Mouse (Mus musculus) heart, embryonic 11.5 days (tissue): ENCODE measurements around the gene 3110009E18Rik. TPM values are rescaled to one million over a fixed set of nuclear protein-coding genes. Genes with fewer than 3 reads are reported as not detected.

Source experiments
- ATAC-seq: fragments of 200-750 bp; cut with Nextera tagmentation; replicated peaks from 2 replicates; pipeline ENCODE4 v1.8.0; 2017; ENCODE audit warnings: moderate library complexity; ENCODE audit not compliant: insufficient number of reproducible peaks, low FRiP score, low TSS enrichment
- H3K27ac ChIP-seq: fragments of 300-500 bp; sonication (generic); 2 replicates; pipeline ENCODE4 v1.5.1; 2014; ENCODE audit warnings: mild to moderate bottlenecking, low read depth, low read length
- H3K27me3 ChIP-seq: fragments of 300-500 bp; sonication (generic); 2 replicates; pipeline ENCODE4 v1.6.1; 2014; ENCODE audit warnings: mild to moderate bottlenecking, low read length, mixed read lengths; ENCODE audit not compliant: control insufficient read depth, insufficient read depth
- H3K36me3 ChIP-seq: fragments of 300-500 bp; sonication (generic); 2 replicates; pipeline ENCODE4 v1.6.1; 2014; ENCODE audit warnings: mild to moderate bottlenecking, low read length, moderate library complexity, mixed read lengths; ENCODE audit not compliant: control insufficient read depth, insufficient read depth
- H3K4me1 ChIP-seq: fragments of 300-500 bp; sonication (generic); 2 replicates; pipeline ENCODE4 v1.6.1; 2014; ENCODE audit warnings: low read length; ENCODE audit not compliant: control insufficient read depth, insufficient read depth
- H3K4me2 ChIP-seq: fragments of 300-500 bp; sonication (generic); 2 replicates; pipeline ENCODE4 v1.6.1; 2014; ENCODE audit warnings: mild to moderate bottlenecking, moderate library complexity
- H3K4me3 ChIP-seq: fragments of 300-500 bp; sonication (generic); 2 replicates; pipeline ENCODE4 v1.5.1; 2014; ENCODE audit warnings: low read depth, low read length
- H3K9ac ChIP-seq: fragments of 300-500 bp; sonication (generic); 2 replicates; pipeline ENCODE4 v1.6.1; 2014; ENCODE audit warnings: mild to moderate bottlenecking, low read depth, low read length, moderate library complexity
- H3K9me3 ChIP-seq: fragments of 300-500 bp; sonication (generic); replicated peaks from 2 replicates; pipeline ENCODE4 v1.6.1; 2016; ENCODE audit warnings: low read length; ENCODE audit not compliant: control insufficient read depth
- whole genome bisulfite sequencing: fragments of 180-500 bp; shearing (Covaris S2); extraction: QIAGEN DNeasy Blood & Tissue Kit; methylation state at CpG from one replicate; pipeline ENCODE4 v1.1.7; 2014; ENCODE audit not compliant: insufficient replicate concordance; 5-methylcytosine and 5-hydroxymethylcytosine counted together
- polyA plus RNA-seq: library from polyadenylated mRNA; unstranded; fragments of >200 nt; fragmentation: Nextera tagmentation; extraction: Ambion mirVana; gene quantifications from 2 replicates; pipeline ENCODE4 v1.2.1, GENCODE M21; 2014

3110009E18Rik gene
- polyA plus RNA-seq, 1 experiment from 2014 or later, result 13.1 TPM

GRCm38 (mm10) chr1:120115671-120116081 lies 5.3 kb upstream of the 3110009E18Rik start:
- Histone ChIP-seq H3K36me3 (peaks cover 31% of the 10 kb centered on the region), H3K9me3 (no peaks in the 10 kb centered on the region), H3K4me2 (no peak overlapping the region), H3K27me3 (no peaks in the 10 kb centered on the region), H3K4me3 (no peak overlapping the region), H3K27ac (peak overlapping the region; percentile 60), H3K4me1 (peaks cover 21% of the 10 kb centered on the region), H3K9ac (no peak overlapping the region)
- no peak for ATAC-seq
- WGBS, result 76% methylated on average over 9 of the region's 9 CpGs

- Histone ChIP-seq H3K27ac (peak overlapping the region; percentile 60), H3K27me3 (no peaks in the 10 kb centered on the region), H3K4me3 (no peak overlapping the region), H3K4me2 (no peak overlapping the region), H3K9me3 (no peaks in the 10 kb centered on the region), H3K9ac (no peak overlapping the region), H3K36me3 (peaks cover 31% of the 10 kb centered on the region), H3K4me1 (peaks cover 21% of the 10 kb centered on the region)
- 68% methylated on average over 11 of the region's 11 CpGs for WGBS
- ATAC-seq, result no peak
Measured at GRCm38 (mm10) chr1:120116106-120116505, 4.9 kb upstream of the 3110009E18Rik start.

- WGBS, result 81% methylated on average over 2 of the region's 2 CpGs
- Histone ChIP-seq H3K27ac (no peak overlapping the region), H3K4me1 (peaks cover 21% of the 10 kb centered on the region), H3K4me3 (no peak overlapping the region), H3K9ac (no peak overlapping the region), H3K36me3 (peaks cover 22% of the 10 kb centered on the region), H3K9me3 (no peaks in the 10 kb centered on the region), H3K4me2 (no peak overlapping the region; the same call in 1 of the 2 replicates), H3K27me3 (no peaks in the 10 kb centered on the region)
- no peak for ATAC-seq
Measured at GRCm38 (mm10) chr1:120118854-120119253, 2.1 kb upstream of the 3110009E18Rik start.

GRCm38 (mm10) chr1:120119389-120119788 lies 1.6 kb upstream of the 3110009E18Rik start:
- peak overlapping the region; percentile 83 for H3K4me2 ChIP-seq
- peak overlapping the region; percentile 81 for H3K9ac ChIP-seq
- H3K4me1 ChIP-seq, result peaks cover 21% of the 10 kb centered on the region
- no peak overlapping the region; the same call in 1 of the 2 replicates for H3K4me3 ChIP-seq
- no peaks in the 10 kb centered on the region for H3K9me3 ChIP-seq
- peaks cover 18% of the 10 kb centered on the region for H3K36me3 ChIP-seq
- ATAC-seq, result no peak
- H3K27ac ChIP-seq, result no peak overlapping the region
- no peaks in the 10 kb centered on the region for H3K27me3 ChIP-seq
- WGBS, result 74% methylated on average over 4 of the region's 4 CpGs

GRCm38 (mm10) chr1:120120141-120120968 lies 632 bp upstream of the 3110009E18Rik start:
- Histone ChIP-seq H3K4me2 (peak overlapping the region; percentile 83), H3K27me3 (no peaks in the 10 kb centered on the region), H3K9ac (peak overlapping the region; percentile 81), H3K4me1 (peaks cover 21% of the 10 kb centered on the region), H3K36me3 (peaks cover 9% of the 10 kb centered on the region), H3K4me3 (peak overlapping the region; percentile 67), H3K9me3 (no peaks in the 10 kb centered on the region), H3K27ac (peak overlapping the region; percentile 84)
- 3% methylated on average over 24 of the region's 24 CpGs for WGBS
- ATAC-seq, result peak; percentile 60

DNA sequence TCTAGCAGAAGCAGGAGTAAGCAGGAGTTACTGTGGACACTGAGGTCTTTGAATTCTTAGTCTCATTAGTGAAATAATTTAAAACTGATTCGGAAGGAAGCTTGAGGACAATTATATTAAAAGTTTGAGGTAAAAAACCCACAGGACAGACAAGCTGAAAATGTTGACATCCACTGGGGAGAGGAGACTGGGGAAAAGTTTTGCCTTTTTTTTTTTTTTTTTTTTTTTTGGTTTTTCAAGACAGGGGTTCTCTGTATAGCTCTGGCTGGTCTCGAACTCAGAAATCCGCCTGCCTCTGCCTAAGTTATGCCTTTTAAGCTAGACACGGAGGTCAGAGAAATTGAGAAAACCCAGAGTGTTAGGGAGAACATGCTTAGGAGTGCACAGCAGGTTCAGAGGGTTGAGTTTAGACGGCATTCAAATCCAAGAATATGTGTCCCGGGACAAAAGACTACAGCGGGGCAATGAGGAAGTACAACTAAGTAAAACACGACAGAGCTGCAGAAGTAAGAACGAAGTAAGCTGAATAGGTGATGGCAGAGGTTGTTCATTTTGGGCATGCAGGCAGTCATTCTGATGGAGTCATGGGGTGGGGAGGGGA lies 1.0 kb downstream of the 3110009E18Rik start:
- Histone ChIP-seq H3K9ac (peak overlapping the region; percentile 77), H3K27me3 (no peaks in the 10 kb centered on the region), H3K36me3 (no peaks in the 10 kb centered on the region; the same call in 1 of the 2 replicates), H3K9me3 (no peaks in the 10 kb centered on the region), H3K27ac (peak overlapping the region; percentile 93), H3K4me2 (peak overlapping the region; percentile 83), H3K4me3 (peak overlapping the region; percentile 67), H3K4me1 (peaks cover 21% of the 10 kb centered on the region)
- 90% methylated on average over 9 of the region's 9 CpGs for WGBS
- ATAC-seq, result no peak

GRCm38 (mm10) chr1:120122634-120123383 lies 1.8 kb downstream of the 3110009E18Rik start:
- 92% methylated on average over 8 of the region's 8 CpGs for WGBS
- Histone ChIP-seq H3K27ac (no peak overlapping the region), H3K4me2 (no peak overlapping the region), H3K9me3 (no peaks in the 10 kb centered on the region), H3K36me3 (no peaks in the 10 kb centered on the region), H3K27me3 (no peaks in the 10 kb centered on the region), H3K4me3 (no peak overlapping the region), H3K4me1 (peaks cover 21% of the 10 kb centered on the region), H3K9ac (no peak overlapping the region)
- no peak for ATAC-seq

DNA sequence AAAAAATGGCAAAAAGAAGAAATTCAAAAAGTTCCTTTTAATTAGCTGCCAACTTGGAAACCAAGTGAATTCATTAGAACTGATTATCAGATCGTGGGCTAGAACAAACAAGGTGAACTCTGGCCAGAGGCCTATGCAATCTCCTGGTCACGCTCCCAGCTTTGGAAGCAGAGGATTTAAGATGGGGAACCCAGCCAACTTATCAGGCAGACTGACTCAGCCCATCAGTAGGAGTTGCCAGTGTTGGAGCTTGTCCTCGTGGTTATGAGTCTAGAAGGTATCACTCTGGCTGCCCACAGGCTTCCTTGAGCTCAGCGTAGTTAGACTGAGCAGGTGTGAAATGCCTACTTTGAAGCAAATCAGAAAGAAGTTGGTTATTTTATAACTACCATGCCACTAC lies 3.9 kb downstream of the 3110009E18Rik start:
- WGBS, result 67% methylated on average over 4 of the region's 4 CpGs
- no peak for ATAC-seq
- Histone ChIP-seq H3K9me3 (no peaks in the 10 kb centered on the region), H3K27me3 (no peaks in the 10 kb centered on the region), H3K4me2 (no peak overlapping the region), H3K4me3 (no peak overlapping the region), H3K27ac (no peak overlapping the region), H3K36me3 (no peaks in the 10 kb centered on the region), H3K4me1 (peaks cover 2% of the 10 kb centered on the region), H3K9ac (no peak overlapping the region)
